14 mouse cellular contexts compared by ENCODE assay signal in genomic region chr16:76611061-76611460, GRCm38 (mm10).
DNase-seq lines count a peak whose midpoint lies in the region.
"Had no signal": no experiment of that assay in that cellular context is flagged by ENCODE, and none has a peak within 500 bp of the region (broad histone marks: within the 10 kb centered on the region; RNA-seq: fewer than 3 reads in every experiment).

No protein-coding gene starts in this region.

- peak; percentile 22 for DNase-seq in Muller cell, postnatal 12 days (ENCODE audit: inconsistent ontology term)
- DNase-seq in ZHBTc4 (ENCODE audit: low read depth, low spot score) = peak; percentile 17
- DNase-seq in thymus, postnatal 14 days = no peak
- no peak for DNase-seq in retina, postnatal 1 day
- no peak for DNase-seq in embryo, embryonic 11 days
- DNase-seq: adrenal gland, adult 2 months; adrenal gland, postnatal 10 days; adrenal gland, postnatal 25 days; cerebellum, adult 11 months; cerebellum, adult 18-20 months; cerebellum, adult 8-10 months; cerebellum, adult 9-11 months; cerebellum, postnatal 14 days; cerebellum, postnatal 36 days had no signal

Comparison
In these comparisons a context has a peak if more than half of its experiments do, and no peak if none do; other contexts are left out.
1. DNase-seq: peak in Muller cell, postnatal 12 days (single experiment) and ZHBTc4 (single experiment); none in thymus, postnatal 14 days (single experiment), retina, postnatal 1 day (single experiment) and embryo, embryonic 11 days (single experiment).